Mouse (Mus musculus): ENCODE measurements around the gene Sh3bgrl3.

DNA sequence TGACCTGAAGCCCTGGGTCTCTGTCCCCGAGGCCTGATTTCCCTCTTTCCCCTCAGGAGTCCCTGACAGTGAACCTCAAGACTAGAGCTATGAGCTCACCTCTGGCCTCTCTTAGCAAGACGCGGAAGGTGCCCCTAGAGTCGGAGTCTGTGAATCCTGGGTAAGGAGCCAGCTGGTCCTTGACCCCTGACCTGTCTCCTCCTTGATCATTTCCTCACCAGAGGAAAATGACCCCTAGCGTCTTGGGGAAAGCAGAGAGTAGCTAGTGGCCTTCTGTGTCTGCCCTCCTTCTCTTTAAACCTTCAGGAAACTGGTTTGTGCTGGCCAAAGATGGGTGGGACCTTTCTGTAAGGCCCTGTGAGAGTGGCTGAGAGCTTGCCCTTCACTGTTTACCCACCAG, 20.4 kb downstream of the Sh3bgrl3 start:
- TF ChIP-seq CTCF (IDR thresholded peaks at IDR 0.05 in 2 of 3, conservative IDR thresholded peaks at IDR 0.05 in 1 of 3; ENCODE audit: control insufficient read depth in 1 of 3, insufficient read depth in 1 of 3, low read depth in 2 of 3, low read length in 3 of 3, poor library complexity in 1 of 3, severe bottlenecking in 1 of 3) (no peak), ZC3H11A (IDR thresholded peaks at IDR 0.05; ENCODE audit: low read depth, low read length) (no peak), CHD2 (IDR thresholded peaks at IDR 0.05; ENCODE audit: low read length) (no peak), MXI1 (IDR thresholded peaks at IDR 0.05; ENCODE audit: low read depth, low read length) (no peak), MYC (IDR thresholded peaks at IDR 0.05; ENCODE audit: low read depth, low read length) (no peak), MEF2A (IDR thresholded peaks at IDR 0.05; ENCODE audit: extremely low read depth, insufficient replicate concordance, low read depth, low read length, poor library complexity, severe bottlenecking) (no peak), POLR2A (IDR thresholded peaks at IDR 0.05; ENCODE audit: control insufficient read depth in 1 of 2, insufficient read depth in 1 of 2, low read depth in 1 of 2, low read length in 2 of 2, poor library complexity in 1 of 2) (no peak), TCF12 (IDR thresholded peaks at IDR 0.05; ENCODE audit: low read depth, low read length) (no peak), SMC3 (IDR thresholded peaks at IDR 0.05; ENCODE audit: low read depth, low read length) (no peak)

Measured in MEL (cell line).